Mouse (Mus musculus) lung, postnatal 14 days (tissue): ENCODE results near the gene Vps37c.

Experiments used
- DNase-seq: peaks from one replicate; pipeline ENCODE4 v3.0.0; 2021

Vps37c gene

DNA sequence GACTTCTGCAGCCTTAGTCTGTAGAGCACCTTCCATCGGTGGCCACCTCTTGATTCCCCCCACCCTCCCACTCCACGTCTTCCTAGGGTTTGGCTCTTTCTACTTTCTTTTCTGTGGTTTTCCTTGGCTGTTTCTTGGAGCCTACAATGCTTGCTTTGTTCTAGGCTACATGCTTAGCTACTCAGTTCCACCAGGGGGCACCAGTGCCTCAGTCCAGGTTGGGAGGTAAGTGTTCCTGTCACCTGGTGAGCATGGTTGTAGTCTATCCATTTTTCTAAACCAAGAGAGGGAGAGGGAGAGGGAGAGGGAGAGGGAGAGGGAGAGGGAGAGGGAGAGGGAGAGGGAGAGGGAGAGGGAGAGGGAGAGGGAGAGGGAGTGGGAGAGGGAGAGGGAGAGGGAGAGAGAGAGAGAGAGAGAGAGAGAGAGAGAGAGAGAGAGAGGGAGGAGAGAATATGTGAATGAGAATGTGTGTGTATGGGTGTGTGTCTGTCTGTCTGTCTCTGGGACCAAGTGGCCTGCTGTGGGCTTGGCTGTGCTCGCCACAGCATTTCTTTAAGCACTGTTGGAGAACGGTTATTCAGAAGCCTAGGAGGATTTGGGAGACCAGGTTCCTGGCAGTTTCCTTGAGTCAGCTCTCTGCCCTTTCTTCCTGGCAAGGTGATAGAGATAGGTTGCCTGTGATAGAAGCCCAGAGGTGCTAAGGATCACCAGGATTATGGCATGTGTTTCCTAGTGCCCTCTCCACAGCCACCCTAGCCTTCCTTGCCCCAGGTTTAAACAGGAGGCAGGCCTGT, 26.3 kb downstream of the Vps37c start:
- DNase-seq, result peak; percentile 83

DNA sequence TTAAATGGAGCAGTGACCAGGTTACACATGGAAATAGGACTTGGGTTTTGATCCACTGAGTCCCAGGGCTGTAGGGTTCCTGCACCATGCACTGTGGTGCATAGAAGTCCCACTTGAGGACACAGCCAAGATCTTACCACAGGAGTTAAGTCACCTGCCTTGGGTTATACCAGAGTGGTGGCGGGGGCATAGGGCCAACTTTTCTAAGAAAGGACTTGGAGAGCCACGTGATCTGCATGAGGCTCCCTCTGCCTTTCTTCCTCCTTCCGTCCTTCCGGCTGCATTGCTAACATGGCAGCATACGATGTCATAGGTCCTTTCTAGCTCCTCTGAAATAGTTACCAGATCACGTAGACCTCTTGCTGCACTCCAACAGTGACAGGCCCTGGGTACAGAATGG, 26.9 kb downstream of the Vps37c start:
- DNase-seq, result no peak

DNA sequence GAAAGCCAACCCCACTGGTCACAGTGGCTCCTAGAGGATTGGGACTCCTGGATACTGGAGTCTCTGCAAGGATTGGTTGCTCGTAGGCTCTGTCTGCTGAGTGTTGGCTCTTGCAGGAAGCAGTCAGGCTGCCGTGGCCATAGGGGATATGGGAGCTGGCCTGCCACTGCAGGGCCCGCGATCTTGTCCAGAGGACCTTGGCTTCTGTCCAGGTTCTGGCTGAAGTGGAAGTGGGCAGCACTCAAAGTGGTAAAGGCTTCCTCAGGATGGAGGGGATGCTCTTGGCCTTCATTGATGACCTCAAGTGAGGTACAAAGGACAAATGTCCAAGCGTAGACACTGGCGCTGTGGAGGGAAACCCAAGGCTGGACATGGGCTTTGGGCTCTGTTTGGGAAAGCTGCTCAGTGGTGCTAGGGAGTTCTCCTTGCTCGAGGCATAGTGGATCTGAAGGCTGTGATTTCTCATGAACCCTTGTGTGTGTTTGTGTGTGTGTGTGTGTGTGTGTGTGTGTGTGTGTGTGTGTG, 29.8 kb downstream of the Vps37c start:
- DNase-seq, result peak; percentile 47

DNA sequence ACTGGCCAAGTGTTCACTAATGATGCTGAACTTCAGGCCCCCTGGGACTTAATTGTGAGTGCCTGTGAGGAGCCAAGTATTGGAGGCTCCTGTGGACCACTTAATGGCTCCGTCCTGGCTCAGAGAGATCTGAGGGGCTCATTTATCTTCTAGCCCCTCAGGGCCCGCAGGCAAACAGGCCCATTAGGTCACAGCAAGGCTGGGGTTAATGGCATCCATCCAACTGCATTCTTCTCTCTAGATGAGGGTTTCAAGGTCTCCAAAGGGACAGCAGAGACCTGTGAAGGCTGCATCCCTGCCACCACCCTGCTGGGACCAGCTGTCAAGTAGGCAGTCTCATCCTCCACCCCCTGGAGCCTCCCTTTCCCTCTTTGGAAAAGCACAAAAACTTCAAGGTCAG, 31.2 kb downstream of the Vps37c start:
- DNase-seq, result no peak

DNA sequence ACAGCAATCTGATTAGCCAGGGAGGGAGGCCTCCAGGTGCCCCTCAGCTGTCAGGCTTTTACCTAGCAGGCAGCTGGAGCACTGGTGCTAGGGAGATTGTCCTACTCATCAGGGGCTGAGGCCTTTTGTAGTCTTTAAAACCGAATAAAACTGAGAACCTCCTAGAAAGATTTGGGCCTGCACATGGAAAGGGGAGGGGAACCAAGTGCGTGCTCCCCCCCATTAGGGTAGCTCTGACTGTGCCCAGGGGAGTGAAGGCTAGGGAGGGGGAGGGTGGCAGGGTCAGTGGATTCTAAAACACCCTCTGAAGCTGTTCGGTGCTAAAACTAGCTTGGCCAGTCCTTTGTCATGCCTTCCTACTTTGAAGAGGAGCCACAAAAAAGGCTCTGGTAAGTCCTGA, 32.0 kb downstream of the Vps37c start:
- no peak for DNase-seq

DNA sequence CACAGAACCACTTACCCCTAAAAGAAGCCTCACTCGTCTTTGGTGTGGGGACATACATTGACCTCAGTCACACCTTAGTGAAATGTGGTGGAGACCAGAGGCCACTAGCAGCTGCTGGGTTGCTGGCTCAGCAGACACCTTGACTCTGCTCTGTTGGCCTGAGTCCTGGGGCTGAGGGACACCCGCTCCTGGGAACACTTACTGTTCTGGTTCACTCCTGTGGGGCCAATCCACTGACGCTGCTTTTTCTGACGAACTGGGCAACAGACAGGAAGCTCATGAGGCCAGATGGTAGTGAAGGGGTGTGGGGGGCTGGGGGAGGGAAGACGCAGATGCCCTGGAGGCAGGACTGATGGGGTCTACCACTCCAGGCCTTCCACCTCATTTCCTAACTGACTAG, 32.5 kb downstream of the Vps37c start:
- no peak for DNase-seq

DNA sequence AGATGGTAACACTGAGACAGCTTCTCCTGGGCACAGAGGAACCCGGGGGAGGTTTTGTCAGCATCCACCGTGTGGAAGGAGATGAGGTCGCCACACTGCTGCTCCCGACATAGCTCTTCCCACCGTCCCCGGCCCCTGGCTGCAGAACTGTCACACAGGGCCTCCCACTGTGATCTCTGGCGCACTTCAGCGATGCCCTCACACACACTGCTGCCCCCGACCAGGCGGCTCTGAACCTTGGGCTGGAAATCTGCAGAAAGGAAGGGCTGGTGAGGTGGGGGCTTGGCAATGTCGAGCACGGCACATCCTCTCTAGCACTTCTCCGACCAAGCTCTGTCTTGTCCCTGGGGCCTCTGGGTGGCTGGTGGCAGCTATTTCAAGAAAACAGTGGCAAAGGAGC, 34.5 kb downstream of the Vps37c start:
- DNase-seq, result no peak

DNA sequence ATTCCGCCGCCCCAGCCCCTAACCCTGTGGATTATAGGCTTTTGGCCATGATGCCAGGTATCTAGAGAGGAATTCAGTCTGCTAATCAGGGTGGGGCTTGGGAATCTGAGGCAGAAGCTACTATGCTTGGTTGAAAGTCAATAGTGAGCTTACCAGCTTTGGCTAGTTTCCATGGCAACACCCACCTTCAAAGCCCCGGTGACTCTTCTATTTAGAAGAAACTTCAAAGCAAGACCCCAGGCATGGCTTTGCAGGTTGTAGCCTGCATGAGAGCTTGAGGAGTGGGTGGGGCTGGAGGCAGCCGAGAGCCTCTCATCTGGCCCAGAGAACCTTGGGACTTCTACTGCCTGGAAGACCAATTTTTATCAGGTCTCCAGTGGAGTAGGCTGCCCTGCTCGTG, 35.1 kb downstream of the Vps37c start:
- DNase-seq, result no peak

DNA sequence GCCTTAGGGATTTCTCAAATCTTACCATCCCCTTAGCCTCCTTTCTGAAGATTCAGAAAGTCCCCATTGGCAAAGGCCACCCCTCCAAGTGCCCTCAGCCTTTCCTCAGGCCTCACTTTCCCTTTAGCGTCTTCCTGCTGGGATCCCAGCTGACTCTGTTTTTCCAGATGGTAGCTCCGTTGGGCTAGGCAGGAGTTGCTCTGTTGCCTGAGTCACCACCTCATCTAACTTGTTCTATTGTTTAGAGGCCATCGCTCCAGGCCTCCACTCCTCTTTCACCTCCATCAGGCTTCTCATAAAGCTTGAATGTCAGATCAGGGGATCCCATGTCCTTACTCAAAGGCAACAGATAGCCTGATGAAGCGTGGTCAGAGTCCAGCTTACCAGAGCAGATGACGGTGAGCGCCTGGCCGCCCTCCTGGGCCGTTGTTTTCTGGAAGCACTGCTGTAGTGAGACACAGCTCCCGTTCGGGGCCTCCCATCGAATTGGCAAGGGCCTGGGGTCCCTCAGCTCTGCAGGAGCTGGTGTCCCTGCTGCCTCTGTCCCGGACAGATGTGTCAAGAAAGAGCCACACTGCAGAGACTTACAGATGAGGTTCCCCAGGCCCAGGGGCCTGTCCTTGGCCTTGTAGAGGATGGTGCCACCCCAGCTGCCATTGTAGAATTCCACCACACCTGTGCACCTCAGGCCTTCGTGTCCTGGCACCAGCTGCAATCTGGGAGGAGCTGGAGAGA, 36.3 kb downstream of the Vps37c start:
- no peak for DNase-seq

DNA sequence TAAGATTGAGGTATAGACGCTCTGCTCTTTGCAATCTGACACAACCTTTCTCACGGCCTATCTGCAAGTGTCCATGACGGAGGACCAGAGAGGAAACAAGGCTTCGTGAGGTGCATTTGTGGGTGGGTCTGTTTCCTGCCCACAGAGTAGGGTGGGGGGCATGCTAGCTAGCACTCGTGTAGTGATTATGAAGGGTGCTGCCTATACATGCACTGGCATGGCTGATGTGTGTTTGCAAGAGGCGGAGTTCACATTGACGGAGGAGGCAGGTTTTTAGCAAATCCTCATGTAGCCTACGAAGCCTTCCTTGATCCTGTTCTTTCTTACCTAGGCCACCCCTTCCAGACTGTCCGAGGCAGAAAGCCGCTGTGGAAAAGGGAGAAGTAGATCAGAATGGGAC, 41.4 kb downstream of the Vps37c start:
- no peak for DNase-seq

DNA sequence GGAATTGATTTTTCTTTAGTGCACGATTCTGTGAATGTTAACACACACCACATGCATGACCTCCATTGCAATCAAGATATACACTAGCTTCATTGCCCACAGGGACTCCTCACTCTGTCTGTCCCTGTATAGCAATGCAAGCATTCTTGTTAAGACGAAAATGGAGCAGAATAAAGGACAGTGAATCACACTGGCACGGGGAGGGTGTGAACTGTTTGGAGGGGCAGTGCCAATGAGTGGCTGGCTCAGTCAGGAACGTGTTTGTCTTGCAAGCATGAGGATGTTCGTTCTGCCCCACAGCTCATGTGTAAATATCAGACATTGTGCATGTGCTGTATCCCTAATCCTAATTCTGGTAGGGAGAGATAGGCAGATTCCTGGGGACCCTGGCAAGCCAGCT, 41.9 kb downstream of the Vps37c start:
- no peak for DNase-seq

DNA sequence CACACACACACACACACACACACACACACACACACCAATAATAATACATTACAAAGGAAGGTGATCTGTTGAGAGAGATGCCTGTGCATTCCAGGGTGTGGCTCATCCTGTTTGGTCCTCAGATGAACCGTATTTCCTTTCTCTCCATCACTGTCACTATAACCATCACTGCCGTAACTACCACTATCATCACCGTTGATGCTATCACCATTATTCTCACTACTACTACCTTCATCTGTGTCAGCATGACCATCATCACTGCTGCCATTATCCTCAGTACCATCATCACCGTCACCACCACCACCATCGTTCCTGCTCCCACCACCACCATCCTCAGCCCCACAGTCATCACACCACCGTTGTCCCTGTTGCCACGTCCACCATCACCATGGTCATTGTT, 43.4 kb downstream of the Vps37c start:
- no peak for DNase-seq

DNA sequence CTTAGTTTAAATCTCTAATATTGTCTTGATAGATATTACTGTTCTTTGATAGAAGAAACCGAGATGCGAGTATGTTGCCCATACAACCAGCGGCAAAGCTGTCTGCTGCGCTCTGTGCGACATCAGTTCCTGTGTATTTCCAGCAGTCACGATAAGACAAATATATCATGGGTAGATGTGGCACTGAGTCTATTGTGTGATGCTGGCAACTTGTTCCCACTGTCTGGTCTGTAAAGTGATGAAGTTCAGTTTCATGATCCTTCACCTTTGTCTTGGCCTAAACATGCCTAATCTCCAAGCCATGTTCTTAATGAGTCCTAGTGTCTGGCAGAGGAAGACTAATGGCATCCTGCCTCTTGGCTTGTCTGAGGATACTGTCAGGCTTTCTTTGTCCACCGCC, 44.2 kb downstream of the Vps37c start:
- DNase-seq, result no peak

DNA sequence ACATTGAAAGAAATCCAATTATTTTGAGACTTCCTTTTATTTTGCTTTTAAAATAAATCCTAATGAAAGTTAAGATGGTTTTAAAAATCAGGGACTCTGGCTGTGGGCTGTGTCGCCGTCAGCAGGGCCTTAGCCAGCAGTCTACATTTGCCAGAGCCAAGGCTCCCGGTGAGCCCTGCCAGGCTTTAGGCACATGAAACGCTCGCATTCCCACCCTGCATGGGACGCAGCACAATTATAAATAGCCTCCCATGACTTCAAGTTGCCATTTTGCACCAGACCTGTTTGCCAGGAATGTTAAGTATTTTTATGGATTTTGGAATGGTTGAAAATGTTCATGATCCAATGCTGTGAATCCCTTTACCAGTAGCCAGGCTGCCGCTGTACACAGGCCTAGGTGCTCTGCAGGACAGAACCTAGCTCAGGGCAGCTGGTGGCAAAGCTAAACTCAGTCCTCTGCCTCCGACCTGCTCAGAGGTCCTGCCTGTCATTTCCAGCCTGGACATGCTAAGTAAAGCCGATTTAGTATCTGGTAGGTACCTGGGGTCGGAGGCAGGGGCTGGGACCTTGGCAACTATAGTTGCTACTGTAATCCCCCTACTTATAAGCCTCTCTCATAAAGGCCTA, 45.1 kb downstream of the Vps37c start:
- DNase-seq, result no peak

DNA sequence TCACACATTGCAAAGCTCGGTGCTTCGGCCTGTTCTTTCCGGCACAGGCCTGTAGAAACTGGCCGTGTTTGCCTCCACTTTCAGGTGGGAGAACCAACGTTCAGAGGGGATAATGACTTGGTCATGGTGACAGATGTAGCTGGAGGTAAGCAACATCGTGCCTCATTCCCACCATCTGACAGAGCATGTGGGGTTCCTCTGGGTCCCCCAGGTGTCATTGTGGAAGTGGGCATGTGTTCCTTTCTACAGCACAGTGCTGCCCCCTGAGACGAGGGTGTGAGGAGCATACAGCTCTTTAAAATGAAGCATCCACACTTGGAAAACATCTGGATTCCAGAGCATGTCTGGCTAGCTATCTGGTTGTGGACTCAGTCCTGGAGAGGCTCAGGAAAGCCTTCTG, 46.0 kb downstream of the Vps37c start:
- no peak for DNase-seq

DNA sequence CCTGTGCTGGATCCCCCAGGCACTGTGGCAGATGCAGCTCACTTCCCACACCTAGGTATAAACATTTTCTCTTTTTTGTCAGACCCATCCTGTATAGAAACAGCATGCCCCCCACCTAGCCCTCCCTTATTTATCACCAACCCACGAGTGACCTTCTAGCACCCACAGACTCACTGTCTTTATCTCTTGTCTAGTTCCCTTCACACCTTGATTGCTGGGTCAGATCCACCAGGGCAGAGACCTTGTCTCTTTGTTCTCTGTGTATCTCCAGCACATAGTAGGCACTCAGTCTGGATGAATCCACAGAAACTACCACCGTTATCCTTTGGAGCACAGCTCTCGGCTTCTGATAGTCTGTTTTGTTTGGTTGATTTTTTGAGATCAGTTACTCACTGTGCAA, 46.5 kb downstream of the Vps37c start:
- DNase-seq, result no peak

DNA sequence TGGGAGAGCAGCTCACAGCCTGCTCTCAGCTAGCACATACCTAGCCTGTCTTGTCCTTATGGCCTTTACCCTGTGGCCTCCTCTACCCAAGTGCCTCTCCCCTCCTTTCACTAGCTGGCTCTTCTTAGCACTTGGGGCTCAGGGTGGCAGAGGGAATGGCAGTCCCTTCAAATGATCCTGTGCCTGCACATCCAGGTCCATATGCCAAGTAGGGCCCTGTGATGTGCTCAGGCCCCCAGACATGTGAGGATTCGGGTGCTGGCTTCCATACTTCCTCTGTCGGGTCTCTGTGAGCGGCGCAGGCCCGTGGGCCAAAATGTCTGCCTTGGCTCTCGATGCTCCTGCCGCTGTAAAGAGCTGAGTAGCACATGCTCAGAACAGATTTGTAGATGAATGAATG, 47.3 kb downstream of the Vps37c start:
- no peak for DNase-seq

DNA sequence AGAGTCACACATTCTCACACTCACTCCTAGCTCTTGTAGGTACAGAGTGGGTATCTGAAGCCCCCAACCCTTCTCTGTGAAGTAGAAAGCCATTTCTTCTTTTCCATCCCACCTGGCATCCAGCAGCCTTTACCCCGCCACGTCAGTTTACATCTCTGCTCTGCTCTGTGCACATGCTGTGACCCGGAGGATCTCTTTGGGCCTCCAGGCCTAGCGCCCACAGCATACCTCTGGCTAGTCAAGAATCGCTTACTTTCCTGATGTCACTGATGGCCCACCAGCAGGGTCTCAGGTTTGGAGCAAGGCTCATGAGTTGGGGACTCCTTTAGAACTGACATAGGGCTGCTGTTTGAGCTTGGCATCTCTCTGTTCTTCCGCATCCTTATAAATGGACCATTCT, 49.5 kb downstream of the Vps37c start:
- no peak for DNase-seq

DNA sequence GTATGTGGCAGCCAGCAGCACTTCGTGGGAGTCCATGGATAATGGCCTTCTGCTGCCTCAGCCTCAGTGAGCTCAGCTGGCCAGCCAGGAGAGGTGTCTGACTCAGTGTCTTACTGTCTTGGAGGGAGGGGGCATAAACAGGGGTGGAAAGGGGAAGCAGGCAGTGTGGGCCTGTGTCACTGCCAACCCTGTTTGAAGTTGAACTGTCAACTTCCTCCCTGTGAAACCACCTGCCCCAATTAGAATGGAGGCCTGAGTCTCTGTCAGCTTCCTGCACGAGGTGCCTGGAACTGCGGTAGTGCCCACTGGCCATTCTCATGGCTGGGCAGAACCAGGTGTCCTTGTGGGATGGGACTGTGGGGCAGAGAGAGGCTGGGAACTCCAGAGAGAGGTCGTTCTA, 50.3 kb downstream of the Vps37c start, which contains the start of gene Cd5:
Gene Cd5, minus strand, starts transcription at position 192 of the 400 bp plus-strand sequence.
- DNase-seq, result no peak

DNA sequence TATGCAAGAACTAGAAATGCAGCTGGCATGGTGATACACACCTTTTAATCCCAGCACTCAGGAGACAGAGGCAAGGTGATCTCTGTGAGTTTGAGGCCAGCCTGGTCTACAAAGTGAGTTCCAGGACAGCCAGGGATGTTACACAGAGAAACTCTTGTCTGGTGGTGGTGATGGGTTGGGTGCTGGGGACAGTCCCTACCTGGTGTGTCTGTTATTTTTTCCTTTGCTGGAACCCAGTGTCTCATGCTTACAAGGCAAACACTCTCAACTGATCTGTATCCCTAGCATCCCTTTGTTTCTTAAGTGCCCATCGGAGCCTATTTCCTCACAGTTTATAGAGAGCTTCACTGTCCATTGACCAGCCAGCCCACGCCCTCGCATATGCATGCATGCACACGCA, 51.4 kb downstream of the Vps37c start:
- no peak for DNase-seq

DNA sequence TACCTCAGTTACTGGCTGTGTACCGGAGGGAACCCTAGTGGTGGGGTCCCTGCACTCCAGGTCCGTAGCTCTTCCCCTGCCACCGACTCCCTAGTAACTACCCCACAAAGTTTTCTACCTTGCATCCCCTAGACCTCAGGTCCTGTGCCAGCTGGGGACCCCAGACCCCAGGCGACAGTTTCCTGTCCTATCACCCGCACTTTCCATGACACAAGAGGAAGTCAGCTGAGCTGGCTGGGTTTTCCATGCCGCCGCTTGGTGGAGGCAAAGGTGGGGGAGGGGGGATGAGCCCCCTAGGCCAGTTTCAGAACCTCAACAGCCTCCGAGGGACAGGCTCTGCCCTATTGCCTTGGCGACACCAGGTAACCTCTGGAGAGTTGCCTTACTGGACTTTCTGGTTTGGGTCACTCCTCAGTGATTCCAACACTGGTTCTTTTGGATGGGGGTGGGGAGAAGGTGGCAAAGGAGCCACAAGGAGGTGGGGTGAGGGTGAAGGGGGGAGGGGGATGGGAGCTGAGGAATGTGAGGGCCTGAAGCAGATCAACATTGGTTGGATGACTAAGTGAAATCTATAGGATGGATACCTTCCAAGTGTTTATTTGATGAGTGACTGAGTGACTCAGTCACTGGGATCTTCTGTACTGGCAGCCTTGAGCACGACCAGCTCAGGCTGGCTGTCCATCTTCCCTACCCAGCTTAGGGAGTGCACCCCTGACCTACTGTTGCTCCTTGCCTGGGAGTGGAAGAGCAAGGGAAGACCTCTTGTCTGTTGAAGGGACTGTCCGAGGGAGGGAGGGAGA, 52.3 kb downstream of the Vps37c start:
- no peak for DNase-seq

DNA sequence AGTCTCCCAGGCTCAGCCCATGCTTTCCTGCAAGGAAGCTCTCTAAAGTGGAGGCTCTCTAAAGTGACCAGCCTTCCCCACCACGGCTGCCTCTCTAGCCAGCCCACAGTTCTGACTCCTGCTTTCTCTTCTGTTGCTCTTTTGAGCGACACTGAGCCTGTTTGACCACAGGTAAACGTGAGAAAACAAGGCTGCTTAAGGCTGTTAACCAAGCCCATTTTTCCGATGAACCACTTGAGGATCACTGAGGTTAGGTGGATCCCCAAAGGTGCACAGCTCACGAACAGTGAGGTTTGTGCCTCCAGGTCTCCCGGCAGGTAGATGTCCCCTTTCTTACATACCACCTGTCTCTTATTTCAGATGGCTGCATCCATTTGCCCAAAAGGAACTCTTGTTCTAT, 53.6 kb downstream of the Vps37c start:
- no peak for DNase-seq

DNA sequence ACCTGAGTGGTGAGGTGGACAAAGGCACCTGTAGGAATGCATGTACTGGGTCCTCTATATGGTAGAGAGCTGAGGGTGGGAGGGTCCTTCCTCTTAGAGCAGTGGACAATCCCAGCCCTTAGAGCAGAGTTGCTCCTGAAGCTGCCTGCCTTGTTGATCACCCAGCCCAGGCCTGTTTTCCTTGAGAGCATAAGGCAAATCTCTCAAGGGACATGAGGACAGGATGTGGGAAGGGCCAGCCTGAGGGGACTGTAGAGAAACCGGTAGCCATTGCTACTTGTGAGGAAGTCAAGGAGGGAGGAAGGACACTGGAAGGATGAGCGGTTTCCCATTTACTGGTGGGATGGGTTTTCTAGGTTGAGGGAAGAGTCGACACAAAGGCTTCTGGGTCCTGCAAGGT, 54.0 kb downstream of the Vps37c start:
- DNase-seq, result no peak
